Mouse (Mus musculus) neural tube, embryonic 13.5 days (tissue): ENCODE results near the gene 2700081O15Rik. TPM values are rescaled to one million over a fixed set of nuclear protein-coding genes. Genes with fewer than 3 reads are reported as not detected.
"Not testable (repeated sequence)": the region's sequence is repeated elsewhere in the genome, so short reads cannot be mapped to it uniquely, and the experiment has no call there.

Experiments used
- ATAC-seq: fragments of 200-750 bp; cut with Nextera tagmentation; 2 replicates; pipeline ENCODE4 v1.8.0; 2017; ENCODE audit warnings: low read depth, mild to moderate bottlenecking, moderate TSS enrichment, moderate library complexity
- H3K27ac ChIP-seq: fragments of 300-500 bp; sonication (generic); replicated peaks from 2 replicates; pipeline ENCODE4 v1.5.1; 2015; ENCODE audit warnings: moderate library complexity, mild to moderate bottlenecking, inconsistent platforms
- H3K27me3 ChIP-seq: fragments of 300-500 bp; sonication (generic); 2 replicates; pipeline ENCODE4 v1.6.1; 2015; ENCODE audit warnings: mild to moderate bottlenecking, inconsistent platforms
- H3K36me3 ChIP-seq: fragments of 300-500 bp; sonication (generic); 2 replicates; pipeline ENCODE4 v1.6.1; 2015; ENCODE audit warnings: mild to moderate bottlenecking, inconsistent platforms
- H3K4me1 ChIP-seq: fragments of 300-500 bp; sonication (generic); replicated peaks from 2 replicates; pipeline ENCODE4 v1.6.1; 2015; ENCODE audit warnings: inconsistent platforms
- H3K4me2 ChIP-seq: fragments of 300-500 bp; sonication (generic); 2 replicates; pipeline ENCODE4 v1.6.1; 2015; ENCODE audit warnings: inconsistent platforms, mild to moderate bottlenecking, moderate library complexity
- H3K4me3 ChIP-seq: fragments of 300-500 bp; sonication (generic); 2 replicates; pipeline ENCODE4 v1.5.1; 2015; ENCODE audit warnings: mild to moderate bottlenecking, inconsistent platforms
- H3K9ac ChIP-seq: fragments of 300-500 bp; sonication (generic); 2 replicates; pipeline ENCODE4 v1.6.1; 2015; ENCODE audit warnings: moderate library complexity, mild to moderate bottlenecking, inconsistent platforms
- H3K9me3 ChIP-seq: fragments of 300-500 bp; sonication (generic); 2 replicates; pipeline ENCODE4 v1.6.1; 2016; ENCODE audit warnings: inconsistent platforms
- WGBS: fragments of 180-500 bp; shearing (Covaris S2); methylation state at CpG from one replicate; pipeline ENCODE4 v1.1.7; 2015; 5-methylcytosine and 5-hydroxymethylcytosine counted together
- polyA plus RNA-seq: library from polyadenylated mRNA; unstranded; fragments of >200 nt; fragmentation: Nextera tagmentation; extraction: Ambion mirVana; gene quantifications from 2 replicates; pipeline ENCODE4 v1.2.1, GENCODE M21; 2015

Gene 2700081O15Rik
- polyA plus RNA-seq = 16.5 and 17.0 TPM in 2 replicates

DNA sequence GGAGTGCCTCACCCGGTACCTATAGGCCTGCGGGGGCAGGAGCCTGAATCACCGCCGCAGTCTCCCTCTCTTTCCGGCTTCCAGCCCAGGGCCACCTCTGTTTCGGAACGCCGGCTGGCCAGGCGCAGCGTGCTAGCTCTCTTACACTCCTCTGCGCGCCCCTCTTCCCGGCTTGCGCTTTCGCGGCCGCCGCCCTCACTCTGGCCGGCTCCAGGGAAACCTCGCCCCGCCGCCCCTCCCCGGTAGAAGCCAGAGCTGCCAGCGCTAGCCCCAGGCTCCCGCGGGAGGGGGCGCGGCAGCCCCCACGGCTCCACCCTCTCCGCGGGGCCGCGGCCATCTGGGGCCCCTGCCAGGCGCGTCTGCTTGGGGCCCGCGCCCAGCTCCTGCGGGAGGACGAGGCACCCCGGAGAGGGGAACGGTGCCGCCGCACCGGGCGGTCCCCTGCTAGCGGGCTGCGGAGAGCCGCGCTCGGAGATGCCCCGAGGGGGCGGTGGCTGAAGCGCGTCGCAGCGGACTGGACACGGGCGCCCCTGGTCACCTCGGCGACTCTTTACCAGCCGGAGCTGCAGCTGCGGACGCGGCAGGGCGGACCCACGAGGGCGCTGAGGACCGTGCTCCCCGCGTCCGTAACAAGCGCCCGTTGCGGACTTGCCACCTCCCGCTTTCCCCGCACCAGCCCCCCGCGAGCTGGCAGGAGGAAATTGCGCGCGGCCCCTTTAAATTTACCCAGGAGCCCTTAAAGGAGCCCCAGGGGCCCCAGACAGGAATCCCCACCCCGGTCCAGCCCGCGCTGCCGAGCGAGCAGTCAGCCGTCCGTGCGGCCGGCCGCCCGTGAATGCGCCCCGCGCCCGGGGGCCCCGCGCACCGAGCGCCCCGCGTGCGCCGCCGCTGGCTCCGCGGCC is at the start of gene 2700081O15Rik:
Gene 2700081O15Rik (plus strand): TSS at position 792 of the 902 bp plus-strand sequence.
- H3K36me3 ChIP-seq = peaks cover 14% of the 10 kb centered on the region; the same call in 1 of the 2 replicates
- H3K4me2 ChIP-seq = peak within 1 kb of the TSS; percentile 88
- H3K4me1 ChIP-seq = peaks cover 49% of the 10 kb centered on the region
- under 1% methylated on average over 100 of the region's 107 CpGs for WGBS
- H3K27me3 ChIP-seq = no peaks in the 10 kb centered on the region
- ATAC-seq = peak; percentile 57
- H3K4me3 ChIP-seq = peak within 1 kb of the TSS; percentile 88
- no peaks in the 10 kb centered on the region for H3K9me3 ChIP-seq
- peak within 1 kb of the TSS; percentile 99 for H3K27ac ChIP-seq
- H3K9ac ChIP-seq = peak within 1 kb of the TSS; percentile 100

DNA sequence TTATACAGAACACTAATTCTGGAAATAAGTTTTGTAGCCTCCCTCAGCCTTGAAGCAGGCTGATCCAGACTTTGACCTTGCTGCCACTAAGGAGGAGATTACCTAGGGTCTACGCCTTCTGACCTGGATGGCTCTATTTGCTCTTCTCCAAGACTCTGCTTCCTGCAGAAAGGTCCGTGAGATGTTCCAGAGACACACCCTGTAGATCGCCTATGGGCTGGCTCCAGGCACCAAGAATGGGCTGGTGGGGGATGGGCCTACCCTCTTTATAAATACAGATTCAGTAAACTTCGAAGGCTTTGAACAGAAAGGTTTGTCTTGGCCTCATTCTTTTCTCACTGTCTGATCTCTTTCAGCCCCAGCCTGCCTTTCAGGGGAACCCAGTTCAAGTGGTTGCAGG is 48.0 kb upstream of the 2700081O15Rik start:
- WGBS = 92% methylated on average over 4 of the region's 4 CpGs
- H3K4me3 ChIP-seq = not testable (repeated sequence)
- peaks cover 82% of the 10 kb centered on the region for H3K36me3 ChIP-seq

GRCm38 (mm10) chr19:7374491-7374890 is 42.9 kb upstream of the 2700081O15Rik start:
- 97% methylated on average over 8 of the region's 8 CpGs for WGBS
- no peaks in the 10 kb centered on the region for H3K9me3 ChIP-seq
- H3K4me3 ChIP-seq = no peak overlapping the region
- H3K27me3 ChIP-seq = no peaks in the 10 kb centered on the region
- peaks cover 8% of the 10 kb centered on the region for H3K4me1 ChIP-seq
- H3K27ac ChIP-seq = no peak overlapping the region
- H3K4me2 ChIP-seq = no peak overlapping the region
- peaks cover 78% of the 10 kb centered on the region for H3K36me3 ChIP-seq
- ATAC-seq = no peak
- H3K9ac ChIP-seq = no peak overlapping the region

More for the DNA sequence above, 48.0 kb upstream of the 2700081O15Rik start:
- H3K27ac ChIP-seq, H3K27me3 ChIP-seq, ATAC-seq, H3K9ac ChIP-seq, H3K9me3 ChIP-seq, H3K4me2 ChIP-seq, H3K4me1 ChIP-seq: not testable (repeated sequence)

DNA sequence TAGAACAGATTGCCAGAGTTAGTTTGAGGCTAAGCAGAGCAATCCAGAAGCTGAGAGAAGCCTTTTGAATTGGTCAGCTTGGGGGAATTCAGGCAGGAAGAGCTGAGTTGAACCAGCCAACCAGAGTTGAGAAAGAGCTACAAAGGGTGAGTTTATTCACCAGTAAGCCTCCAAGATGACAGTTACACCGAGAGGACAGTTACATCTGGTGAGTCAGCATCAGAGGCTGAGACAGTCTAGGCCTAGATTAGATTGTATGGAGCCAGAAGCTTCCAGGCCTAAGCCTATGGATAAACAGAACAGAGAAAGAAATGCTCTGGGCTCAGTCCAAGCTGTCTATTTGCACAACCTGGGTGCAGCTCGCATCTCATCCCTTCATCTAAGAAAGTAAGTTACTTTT is 39.8 kb upstream of the 2700081O15Rik start:
- Histone ChIP-seq H3K36me3 (peaks cover 48% of the 10 kb centered on the region), H3K27ac (no peak overlapping the region), H3K9ac (no peak overlapping the region), H3K27me3 (no peaks in the 10 kb centered on the region), H3K4me1 (peaks cover 34% of the 10 kb centered on the region), H3K4me3 (no peak overlapping the region), H3K4me2 (no peak overlapping the region), H3K9me3 (no peaks in the 10 kb centered on the region)
- 87% methylated on average over 2 of the region's 2 CpGs for WGBS
- no peak for ATAC-seq

DNA sequence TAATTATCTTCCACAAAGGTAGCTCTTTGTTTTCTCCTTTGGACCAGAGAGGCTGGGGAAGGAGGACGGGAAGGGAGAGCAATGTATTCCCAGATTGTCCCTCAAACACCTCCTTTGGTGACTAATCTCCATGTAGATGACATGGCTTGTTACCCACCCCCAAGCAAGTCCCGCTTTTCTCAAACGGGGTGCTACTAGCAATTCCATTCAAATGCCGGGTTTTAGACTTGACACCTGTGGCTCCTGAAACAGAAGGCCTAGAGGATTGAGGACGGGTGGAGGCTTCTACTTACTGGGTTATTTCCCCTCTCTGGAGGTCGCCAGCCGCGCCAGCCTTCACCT is 35.5 kb upstream of the 2700081O15Rik start:
- Histone ChIP-seq H3K9me3 (no peaks in the 10 kb centered on the region), H3K36me3 (peaks cover 7% of the 10 kb centered on the region; the same call in 1 of the 2 replicates), H3K27ac (peak overlapping the region; percentile 97), H3K9ac (peak overlapping the region; percentile 97), H3K4me1 (peaks cover 50% of the 10 kb centered on the region), H3K27me3 (no peaks in the 10 kb centered on the region), H3K4me3 (peak overlapping the region; percentile 93), H3K4me2 (peak overlapping the region; percentile 69)
- ATAC-seq = no peak
- WGBS = 1% methylated on average over 8 of the region's 8 CpGs

DNA sequence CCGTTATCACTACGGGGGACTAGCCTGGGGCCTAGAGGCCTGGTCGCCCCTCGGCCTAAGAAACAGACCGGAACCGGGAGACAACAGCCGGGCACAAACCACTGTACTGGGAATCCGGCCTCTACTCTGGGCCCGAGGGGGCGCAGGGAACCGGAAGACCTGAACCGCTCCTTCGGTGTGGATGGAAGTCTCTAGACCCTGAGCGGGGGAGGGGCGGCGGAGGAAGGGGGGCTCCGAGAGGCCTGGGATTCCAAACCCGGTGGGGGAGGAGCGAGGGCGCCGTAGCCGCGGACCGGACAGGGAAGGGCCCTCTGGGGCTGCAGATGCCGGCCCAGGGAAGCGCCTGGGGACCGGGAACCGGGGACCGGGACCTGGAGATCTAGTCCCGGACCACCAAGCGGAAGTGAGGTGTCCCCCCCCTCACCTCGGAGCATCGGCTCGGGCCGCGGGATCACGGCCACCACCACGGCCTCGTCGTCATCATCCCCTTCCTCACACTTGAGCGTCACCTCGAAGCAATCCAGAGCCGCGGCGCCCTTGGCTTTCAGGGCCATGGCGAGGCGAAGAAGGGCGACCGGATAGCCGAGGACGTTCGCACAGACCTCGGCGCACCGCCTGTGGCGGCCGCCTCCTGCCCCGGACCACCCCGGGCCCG is 35.0 kb upstream of the 2700081O15Rik start:
- peak; percentile 58 for ATAC-seq
- under 1% methylated on average over 39 of the region's 60 CpGs for WGBS
- H3K27me3 ChIP-seq = no peaks in the 10 kb centered on the region
- H3K4me1 ChIP-seq = peaks cover 50% of the 10 kb centered on the region
- H3K9ac ChIP-seq = peak overlapping the region; percentile 97
- no peaks in the 10 kb centered on the region for H3K9me3 ChIP-seq
- peak overlapping the region; percentile 97 for H3K27ac ChIP-seq
- H3K4me2 ChIP-seq = peak overlapping the region; percentile 69
- peak overlapping the region; percentile 93 for H3K4me3 ChIP-seq
- 0 out of 2 replicates have a peak, but pooled peaks cover 7% of the 10 kb centered on the region for H3K36me3 ChIP-seq

DNA sequence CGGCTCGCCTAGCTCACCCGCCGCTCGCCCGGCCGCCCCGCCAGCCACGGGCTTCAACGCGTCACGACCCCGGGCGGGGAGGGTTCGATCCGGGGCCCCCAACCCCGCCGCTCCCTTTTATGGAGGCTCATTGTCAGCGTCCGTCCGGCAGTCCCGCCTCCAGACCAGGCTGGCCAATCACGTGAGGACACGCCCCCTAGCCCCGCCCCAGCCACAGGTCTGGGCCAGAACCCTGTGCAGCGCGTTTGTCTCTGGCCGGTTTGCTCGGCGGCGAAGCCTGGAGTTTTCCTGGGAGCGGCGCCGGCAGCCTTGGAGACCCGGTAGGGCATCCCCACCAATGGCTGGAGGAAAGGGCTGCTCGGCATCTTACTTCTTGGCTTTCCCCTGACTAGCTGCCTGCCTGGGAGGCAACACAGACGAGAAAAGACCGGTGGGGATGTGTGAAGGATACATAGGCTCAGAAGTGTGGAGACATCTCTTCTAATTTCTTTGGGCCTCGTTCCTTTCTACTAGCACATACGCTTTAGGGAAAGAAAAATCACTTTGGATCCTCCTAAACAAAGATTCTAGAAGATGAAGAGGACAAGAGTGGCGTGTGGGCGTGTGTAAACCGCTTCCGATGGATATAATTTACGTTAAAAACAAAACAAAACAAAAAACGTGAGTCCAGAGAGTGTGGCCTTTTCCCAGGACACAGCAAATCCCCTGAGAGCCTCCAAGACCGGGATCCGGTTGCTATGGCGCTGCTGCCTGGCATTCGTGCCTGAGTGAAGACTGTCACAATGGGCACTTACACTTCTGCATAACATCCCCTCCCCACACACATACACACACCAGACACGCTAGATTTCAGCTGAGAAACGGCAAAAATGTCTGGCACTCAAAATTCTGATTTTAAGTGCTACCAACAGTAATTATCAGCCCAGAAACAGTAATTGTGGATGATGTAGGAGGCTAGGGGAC is 34.2 kb upstream of the 2700081O15Rik start, which contains the start of gene Spindoc:
Gene Spindoc (minus strand): TSS at position 92 of the 963 bp plus-strand sequence.
- peak within 1 kb of the TSS; percentile 69 for H3K4me2 ChIP-seq

GRCm38 (mm10) chr19:7386042-7386441 is 31.4 kb upstream of the 2700081O15Rik start:
- Histone ChIP-seq H3K36me3 (no peaks in the 10 kb centered on the region), H3K9me3 (no peaks in the 10 kb centered on the region), H3K27ac (no peak overlapping the region), H3K27me3 (no peaks in the 10 kb centered on the region), H3K4me1 (peaks cover 26% of the 10 kb centered on the region), H3K4me2 (no peak overlapping the region), H3K4me3 (no peak overlapping the region), H3K9ac (no peak overlapping the region)
- ATAC-seq = no peak
- 28% methylated on average over 2 of the region's 2 CpGs for WGBS

More for the DNA sequence above, 34.2 kb upstream of the 2700081O15Rik start, which contains the start of gene Spindoc:
- Histone ChIP-seq H3K4me1 (peaks cover 50% of the 10 kb centered on the region), H3K36me3 (0 out of 2 replicates have a peak, but pooled peaks cover 7% of the 10 kb centered on the region), H3K27me3 (no peaks in the 10 kb centered on the region), H3K4me3 (peak within 1 kb of the TSS; percentile 93), H3K9ac (peak within 1 kb of the TSS; percentile 97), H3K27ac (peak within 1 kb of the TSS; percentile 97), H3K9me3 (no peaks in the 10 kb centered on the region)
- under 1% methylated on average over 44 of the region's 52 CpGs for WGBS
- peak; percentile 98 for ATAC-seq

GRCm38 (mm10) chr19:7388488-7388887 is 28.9 kb upstream of the 2700081O15Rik start:
- Histone ChIP-seq H3K9me3 (no peaks in the 10 kb centered on the region), H3K27ac (no peak overlapping the region), H3K4me1 (peaks cover 14% of the 10 kb centered on the region), H3K4me3 (no peak overlapping the region), H3K27me3 (no peaks in the 10 kb centered on the region), H3K4me2 (no peak overlapping the region), H3K9ac (no peak overlapping the region), H3K36me3 (no peaks in the 10 kb centered on the region)
- 88% methylated on average over 6 of the region's 6 CpGs for WGBS
- no peak for ATAC-seq

GRCm38 (mm10) chr19:7396867-7397826 is 20.3 kb upstream of the 2700081O15Rik start:
- not testable (repeated sequence) for H3K9me3 ChIP-seq, H3K9ac ChIP-seq, H3K27ac ChIP-seq, H3K4me1 ChIP-seq, H3K36me3 ChIP-seq, H3K4me3 ChIP-seq, H3K4me2 ChIP-seq
- ATAC-seq = peak; percentile 46
- 54% methylated on average over 8 of the region's 10 CpGs for WGBS
- H3K27me3 ChIP-seq = peaks cover 12% of the 10 kb centered on the region
